Mouse (Mus musculus) limb, embryonic 13.5 days (tissue): ENCODE measurements at regions not wholly inside any gene's neighbourhood (a gene's known extent, or its start where the extent isn't known, plus 50 kb on each side); places are given as distances from the start of the nearest gene placed in this dataset.

Experiments
- ATAC-seq: fragments of 200-750 bp; cut with Nextera tagmentation; 2 replicates; pipeline ENCODE4 v1.8.0; 2017; ENCODE audit warnings: low read depth, moderate number of reproducible peaks, moderate TSS enrichment; ENCODE audit not compliant: low FRiP score
- H3K27ac ChIP-seq: fragments of 300-500 bp; sonication (generic); 2 replicates; pipeline ENCODE4 v1.5.1; 2015; ENCODE audit warnings: inconsistent platforms, mild to moderate bottlenecking, moderate library complexity
- H3K27me3 ChIP-seq: fragments of 300-500 bp; sonication (generic); 2 replicates; pipeline ENCODE4 v1.6.1; 2015; ENCODE audit warnings: mild to moderate bottlenecking, inconsistent platforms
- H3K36me3 ChIP-seq: fragments of 300-500 bp; sonication (generic); 2 replicates; pipeline ENCODE4 v1.6.1; 2015; ENCODE audit warnings: inconsistent platforms, mild to moderate bottlenecking, moderate library complexity
- H3K4me1 ChIP-seq: fragments of 300-500 bp; sonication (generic); 2 replicates; pipeline ENCODE4 v1.6.1; 2015; ENCODE audit warnings: inconsistent platforms
- H3K4me2 ChIP-seq: fragments of 300-500 bp; sonication (generic); replicated peaks from 2 replicates; pipeline ENCODE4 v1.6.1; 2015; ENCODE audit warnings: inconsistent platforms, mild to moderate bottlenecking, moderate library complexity
- H3K4me3 ChIP-seq: fragments of 300-500 bp; sonication (generic); 2 replicates; pipeline ENCODE4 v1.5.1; 2015; ENCODE audit warnings: moderate library complexity, mild to moderate bottlenecking, inconsistent platforms
- H3K9ac ChIP-seq: fragments of 300-500 bp; sonication (generic); 2 replicates; pipeline ENCODE4 v1.6.1; 2015; ENCODE audit warnings: mild to moderate bottlenecking, inconsistent platforms
- H3K9me3 ChIP-seq: fragments of 300-500 bp; sonication (generic); 2 replicates; pipeline ENCODE4 v1.6.1; 2016; ENCODE audit warnings: inconsistent platforms
- WGBS: fragments of 180-500 bp; shearing (Covaris S2); methylation state at CpG from one replicate; pipeline ENCODE4 v1.1.7; 2015; 5-methylcytosine and 5-hydroxymethylcytosine counted together

DNA sequence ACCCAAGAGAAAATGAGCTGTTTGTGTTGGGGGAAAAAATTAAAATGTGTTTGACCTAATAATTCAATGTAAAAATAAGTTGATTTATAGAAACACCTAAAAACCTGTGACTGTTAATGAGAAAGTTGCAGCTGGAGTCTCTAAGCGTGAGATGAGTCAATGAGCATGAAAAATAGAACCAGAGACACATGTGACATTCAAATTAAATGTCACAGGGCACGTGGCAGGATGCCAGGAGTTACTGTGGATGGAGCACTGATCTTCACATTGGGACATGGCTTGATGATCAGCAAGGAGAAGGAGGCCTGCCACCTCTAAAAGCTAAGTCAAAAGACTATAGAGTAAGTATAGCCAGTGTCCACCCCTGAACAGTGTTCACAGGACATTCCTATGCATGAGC is 103.7 kb upstream of the Irs2 start:
- no peak overlapping the region for H3K4me3 ChIP-seq
- WGBS: 71% methylated on average over 2 of the region's 2 CpGs

DNA sequence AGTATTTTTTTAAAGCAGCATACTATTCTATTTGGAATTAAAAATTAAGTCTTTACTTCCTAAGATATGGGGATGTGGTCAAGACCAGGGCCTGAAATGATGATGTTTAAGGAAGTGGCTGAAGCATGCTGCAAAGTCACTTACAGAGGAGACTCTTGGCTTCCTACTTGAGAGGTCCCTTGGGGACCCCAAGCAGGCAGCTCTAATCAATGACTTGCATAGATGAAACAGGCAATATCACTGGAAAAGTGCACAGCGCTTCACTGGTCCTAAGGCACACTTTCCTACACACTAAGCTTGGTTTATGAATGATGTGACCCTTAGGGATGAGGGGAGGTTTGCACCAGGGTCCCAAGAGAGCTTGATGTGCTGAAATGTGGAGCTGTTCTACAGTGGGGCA is 99.2 kb upstream of the Irs2 start:
- H3K27ac ChIP-seq: no peak overlapping the region
- H3K9ac ChIP-seq: no peak overlapping the region
- H3K4me2 ChIP-seq: no peak overlapping the region
- WGBS: 93% methylated on average over 1 of the region's 1 CpGs
- no peaks in the 10 kb centered on the region for H3K27me3 ChIP-seq
- ATAC-seq: no peak
- no peaks in the 10 kb centered on the region for H3K9me3 ChIP-seq
- no peak overlapping the region for H3K4me3 ChIP-seq
- no peaks in the 10 kb centered on the region for H3K36me3 ChIP-seq
- peaks cover 7% of the 10 kb centered on the region; the same call in 1 of the 2 replicates for H3K4me1 ChIP-seq

More for the DNA sequence above, 103.7 kb upstream of the Irs2 start:
- H3K36me3 ChIP-seq: no peaks in the 10 kb centered on the region
- peaks cover 27% of the 10 kb centered on the region for H3K4me1 ChIP-seq
- H3K9ac ChIP-seq: no peak overlapping the region
- no peaks in the 10 kb centered on the region for H3K9me3 ChIP-seq
- H3K27me3 ChIP-seq: no peaks in the 10 kb centered on the region
- no peak overlapping the region for H3K27ac ChIP-seq
- no peak overlapping the region for H3K4me2 ChIP-seq
- ATAC-seq: no peak

GRCm38 (mm10) chr8:11107021-11107420 is 98.8 kb upstream of the Irs2 start:
- Histone ChIP-seq H3K27me3 (no peaks in the 10 kb centered on the region), H3K4me2 (no peak overlapping the region), H3K9ac (no peak overlapping the region), H3K4me3 (no peak overlapping the region), H3K36me3 (no peaks in the 10 kb centered on the region), H3K4me1 (peaks cover 7% of the 10 kb centered on the region; the same call in 1 of the 2 replicates), H3K9me3 (no peaks in the 10 kb centered on the region), H3K27ac (no peak overlapping the region)
- no peak for ATAC-seq
- 73% methylated on average over 5 of the region's 5 CpGs for WGBS

DNA sequence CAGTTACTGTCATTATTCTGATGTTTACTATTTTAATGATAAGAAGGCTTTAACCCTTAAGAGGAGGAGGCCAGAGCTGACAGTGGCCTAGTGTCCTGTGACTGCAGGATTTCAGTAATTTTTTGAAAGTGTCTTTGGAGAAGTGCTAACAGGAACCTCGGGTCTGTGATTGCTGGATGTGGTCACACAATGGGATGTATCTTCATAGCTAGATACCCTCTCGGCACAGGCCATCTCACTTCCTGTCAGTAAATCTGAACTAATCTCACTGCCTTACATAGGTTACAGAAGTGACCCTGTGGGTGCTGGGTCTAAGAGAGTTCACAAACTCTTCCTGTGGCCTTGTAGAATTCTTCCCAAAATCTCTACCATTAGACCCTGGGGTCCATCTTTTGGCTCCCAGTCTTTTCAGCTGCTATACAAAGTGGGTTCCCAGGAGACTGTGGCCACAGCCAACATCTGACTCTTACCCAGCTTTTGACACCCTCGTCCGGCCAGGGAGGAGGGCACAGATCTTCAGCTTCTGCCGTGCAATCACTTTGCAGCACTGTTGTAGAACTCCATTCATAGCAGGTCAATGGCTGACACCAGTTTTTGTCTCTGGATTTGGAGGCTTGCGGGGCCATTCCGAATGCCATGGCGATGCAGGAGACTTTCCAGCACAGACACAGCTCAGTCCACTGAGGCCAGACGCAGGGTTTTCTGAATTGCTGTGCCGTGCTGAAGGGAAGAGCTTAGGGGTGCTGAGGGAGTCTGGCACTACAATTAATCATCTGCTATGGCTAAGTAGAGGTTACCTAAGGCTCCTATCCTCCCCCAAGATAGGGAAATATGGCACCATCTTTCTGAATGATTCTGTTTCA is 95.7 kb upstream of the Irs2 start:
- Histone ChIP-seq H3K27me3 (no peaks in the 10 kb centered on the region), H3K4me3 (no peak overlapping the region), H3K4me2 (no peak overlapping the region), H3K4me1 (peaks cover 20% of the 10 kb centered on the region), H3K9me3 (no peaks in the 10 kb centered on the region), H3K36me3 (no peaks in the 10 kb centered on the region), H3K9ac (no peak overlapping the region), H3K27ac (no peak overlapping the region)
- ATAC-seq: no peak
- WGBS: 82% methylated on average over 10 of the region's 10 CpGs

DNA sequence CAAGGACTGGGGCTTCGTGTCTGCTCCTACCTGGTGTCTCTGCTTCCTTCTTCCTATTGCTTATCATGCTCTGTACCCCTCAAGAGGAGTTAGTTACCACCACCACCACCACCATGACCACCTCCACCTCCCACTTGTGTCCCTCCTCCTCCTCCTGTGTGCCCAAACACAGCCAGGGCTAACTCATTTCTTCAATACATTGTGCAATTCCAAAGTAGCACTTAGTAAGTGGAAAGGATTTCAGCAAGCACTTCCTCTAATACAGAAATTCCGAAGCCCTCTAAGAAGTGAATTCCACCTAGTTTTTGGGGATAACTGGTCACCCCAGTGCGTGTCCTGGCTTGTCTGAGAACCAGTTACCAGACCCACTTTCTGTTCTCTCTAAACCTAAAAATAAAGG is 92.1 kb upstream of the Irs2 start:
- no peak for ATAC-seq
- 85% methylated on average over 3 of the region's 3 CpGs for WGBS
- Histone ChIP-seq H3K27ac (peak overlapping the region; percentile 89; the same call in 1 of the 2 replicates), H3K9ac (no peak overlapping the region), H3K4me3 (no peak overlapping the region), H3K4me1 (peaks cover 40% of the 10 kb centered on the region), H3K27me3 (no peaks in the 10 kb centered on the region), H3K4me2 (no peak overlapping the region), H3K9me3 (no peaks in the 10 kb centered on the region), H3K36me3 (no peaks in the 10 kb centered on the region)

DNA sequence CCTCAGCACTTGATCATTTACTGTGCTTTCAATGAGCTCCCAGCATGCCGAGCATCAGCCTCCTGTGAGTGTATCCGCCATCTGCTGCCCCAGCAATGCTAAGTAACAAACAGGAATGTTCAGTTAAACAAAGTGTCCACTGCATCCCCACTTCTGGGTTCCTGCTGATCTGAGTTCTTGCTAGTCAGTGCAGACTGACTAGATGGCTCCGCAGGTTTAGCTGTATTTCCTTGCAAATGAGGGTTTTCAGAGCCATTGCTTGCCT is 91.3 kb upstream of the Irs2 start:
- no peak for ATAC-seq
- no peak overlapping the region; the same call in 1 of the 2 replicates for H3K9ac ChIP-seq
- H3K27ac ChIP-seq: peak overlapping the region; percentile 89
- H3K9me3 ChIP-seq: no peaks in the 10 kb centered on the region
- no peaks in the 10 kb centered on the region for H3K27me3 ChIP-seq
- H3K36me3 ChIP-seq: no peaks in the 10 kb centered on the region
- WGBS: 60% methylated on average over 3 of the region's 3 CpGs
- H3K4me1 ChIP-seq: peaks cover 43% of the 10 kb centered on the region
- H3K4me2 ChIP-seq: peak overlapping the region; percentile 30
- no peak overlapping the region for H3K4me3 ChIP-seq

DNA sequence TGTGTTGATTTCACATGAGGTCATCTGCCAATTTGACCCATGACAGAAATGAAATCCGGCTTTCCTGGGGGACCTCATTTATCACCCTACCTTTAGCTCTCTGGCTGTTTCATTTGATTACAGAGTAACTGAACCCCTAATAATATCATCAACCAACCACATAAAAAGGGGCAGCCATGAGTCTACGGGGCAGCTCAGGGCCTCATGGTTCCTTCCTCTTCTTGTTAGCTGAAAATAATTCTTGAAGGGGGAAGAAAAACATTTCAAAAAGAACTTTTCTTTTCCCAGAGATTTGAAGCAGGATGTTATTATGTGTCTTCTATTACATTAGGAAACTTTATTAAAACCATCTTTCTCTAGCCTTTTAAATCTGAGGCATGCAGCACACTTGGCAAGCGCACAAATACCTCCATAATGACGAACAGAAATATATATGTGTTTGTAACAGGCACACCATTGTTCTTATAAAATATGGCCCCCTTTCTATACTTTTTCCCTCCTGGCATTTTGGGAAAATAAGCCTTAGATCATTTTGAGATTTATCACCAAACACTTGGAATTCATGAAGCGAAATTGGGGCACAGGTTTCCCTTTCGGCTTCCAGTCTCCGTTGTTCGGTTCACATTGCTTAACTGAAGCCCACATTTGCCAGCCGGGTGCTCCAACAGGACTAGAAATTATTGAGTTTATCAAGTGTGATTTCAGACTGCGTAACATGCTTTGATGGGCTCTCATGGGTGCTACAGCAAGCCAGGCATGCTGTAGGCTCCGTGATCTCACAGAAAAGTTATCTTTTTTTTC is 90.7 kb upstream of the Irs2 start:
- no peaks in the 10 kb centered on the region for H3K36me3 ChIP-seq
- peak overlapping the region; percentile 34 for H3K4me2 ChIP-seq
- WGBS: 29% methylated on average over 11 of the region's 11 CpGs
- peaks cover 48% of the 10 kb centered on the region for H3K4me1 ChIP-seq
- ATAC-seq: peak; percentile 58
- H3K9me3 ChIP-seq: no peaks in the 10 kb centered on the region
- H3K27me3 ChIP-seq: no peaks in the 10 kb centered on the region
- no peak overlapping the region for H3K4me3 ChIP-seq
- H3K9ac ChIP-seq: no peak overlapping the region; the same call in 1 of the 2 replicates
- H3K27ac ChIP-seq: peak overlapping the region; percentile 89

DNA sequence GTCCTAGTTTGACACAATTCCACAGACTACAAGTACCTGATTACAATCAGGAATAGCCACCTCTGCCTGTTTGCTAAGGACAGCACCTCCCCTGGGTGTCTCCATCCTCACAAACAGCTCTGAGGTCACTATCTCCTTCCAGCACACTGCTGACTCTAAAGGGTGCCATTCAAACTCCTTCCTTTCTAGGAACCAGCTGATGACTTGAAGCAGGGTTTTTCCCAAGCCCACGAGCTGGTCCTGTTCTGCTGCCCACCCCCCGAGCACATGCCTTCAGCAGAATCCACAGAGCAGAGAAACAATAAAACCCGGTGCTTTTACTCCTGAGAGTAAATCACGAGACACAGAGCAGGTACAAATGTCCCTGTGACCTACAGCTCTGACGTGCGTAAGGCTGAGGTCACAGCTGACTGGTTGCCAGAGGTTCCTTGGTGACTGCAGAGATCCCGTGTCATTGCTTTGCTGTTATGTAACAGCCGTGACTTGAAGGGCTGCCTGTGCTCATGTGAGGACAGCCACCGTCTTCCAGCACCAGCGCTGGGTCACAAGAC is 90.0 kb upstream of the Irs2 start:
- Histone ChIP-seq H3K27me3 (no peaks in the 10 kb centered on the region), H3K36me3 (no peaks in the 10 kb centered on the region), H3K27ac (peak overlapping the region; percentile 89), H3K4me2 (peak overlapping the region; percentile 34), H3K9me3 (no peaks in the 10 kb centered on the region), H3K4me3 (no peak overlapping the region), H3K9ac (no peak overlapping the region), H3K4me1 (peaks cover 50% of the 10 kb centered on the region)
- ATAC-seq: peak; percentile 41; the same call in 1 of the 2 replicates
- 18% methylated on average over 10 of the region's 10 CpGs for WGBS

DNA sequence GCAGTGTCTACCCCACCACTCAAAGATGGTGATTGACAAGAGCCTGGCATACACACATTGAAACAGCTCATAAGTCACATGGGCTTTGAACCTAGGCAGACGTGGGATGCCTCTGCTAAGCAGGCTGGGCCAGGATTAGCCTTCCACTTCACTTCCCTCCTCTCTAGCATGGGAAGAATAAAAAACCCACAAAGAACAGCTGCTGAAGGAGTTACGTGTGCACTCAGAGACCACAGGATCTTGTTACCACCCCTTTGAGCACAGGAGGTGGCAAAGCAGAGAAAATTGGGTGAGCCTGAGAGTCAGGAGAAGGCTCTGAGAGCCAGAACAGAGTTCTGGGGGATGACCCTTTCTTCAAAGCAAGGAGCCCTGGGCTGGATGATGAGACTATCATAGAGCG is 89.6 kb upstream of the Irs2 start:
- Histone ChIP-seq H3K9me3 (no peaks in the 10 kb centered on the region), H3K27me3 (no peaks in the 10 kb centered on the region), H3K9ac (no peak overlapping the region), H3K27ac (peak overlapping the region; percentile 89), H3K36me3 (no peaks in the 10 kb centered on the region), H3K4me3 (no peak overlapping the region), H3K4me2 (peak overlapping the region; percentile 34; the same call in 1 of the 2 replicates), H3K4me1 (peaks cover 50% of the 10 kb centered on the region)
- WGBS: 56% methylated on average over 3 of the region's 3 CpGs
- no peak for ATAC-seq

DNA sequence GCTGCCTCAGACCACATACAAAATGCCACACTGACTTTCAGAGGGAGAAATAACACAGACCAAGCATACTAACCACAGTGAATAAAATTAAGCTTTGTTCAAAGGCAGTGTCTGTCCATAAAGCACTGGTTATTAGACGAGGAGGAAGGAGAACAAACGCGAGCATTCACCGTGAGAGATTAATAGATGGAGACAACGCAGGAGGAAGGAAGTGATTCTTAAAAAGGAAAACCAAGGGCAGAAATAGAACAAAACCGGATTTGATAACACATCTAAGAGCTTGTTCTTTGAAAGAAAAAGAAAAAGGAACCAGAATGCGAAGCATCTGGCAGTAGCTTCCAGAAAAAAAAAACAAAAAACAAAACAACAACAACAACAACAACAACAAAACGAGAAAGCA is 86.3 kb upstream of the Irs2 start:
- no peak overlapping the region for H3K27ac ChIP-seq
- peaks cover 51% of the 10 kb centered on the region for H3K4me1 ChIP-seq
- peaks cover under 1% of the 10 kb centered on the region; the same call in 1 of the 2 replicates for H3K27me3 ChIP-seq
- no peak overlapping the region for H3K4me3 ChIP-seq
- WGBS: 54% methylated on average over 8 of the region's 8 CpGs
- no peaks in the 10 kb centered on the region for H3K36me3 ChIP-seq
- no peak overlapping the region for H3K9ac ChIP-seq
- H3K9me3 ChIP-seq: no peaks in the 10 kb centered on the region
- H3K4me2 ChIP-seq: no peak overlapping the region
- no peak for ATAC-seq

GRCm38 (mm10) chr8:11092348-11092747 is 84.1 kb upstream of the Irs2 start:
- no peaks in the 10 kb centered on the region for H3K36me3 ChIP-seq
- H3K9ac ChIP-seq: no peak overlapping the region
- no peak for ATAC-seq
- no peak overlapping the region for H3K27ac ChIP-seq
- H3K4me1 ChIP-seq: peaks cover 41% of the 10 kb centered on the region
- no peak overlapping the region for H3K4me3 ChIP-seq
- H3K9me3 ChIP-seq: no peaks in the 10 kb centered on the region
- peaks cover 5% of the 10 kb centered on the region for H3K27me3 ChIP-seq
- no peak overlapping the region for H3K4me2 ChIP-seq
- 43% methylated on average over 4 of the region's 4 CpGs for WGBS

- Histone ChIP-seq H3K9me3 (no peaks in the 10 kb centered on the region), H3K9ac (no peak overlapping the region), H3K27me3 (peaks cover 5% of the 10 kb centered on the region), H3K4me2 (no peak overlapping the region), H3K36me3 (no peaks in the 10 kb centered on the region), H3K4me3 (no peak overlapping the region), H3K27ac (no peak overlapping the region), H3K4me1 (peaks cover 41% of the 10 kb centered on the region)
- peak; percentile 32; the same call in 1 of the 2 replicates for ATAC-seq
- 76% methylated on average over 3 of the region's 3 CpGs for WGBS
Measured at GRCm38 (mm10) chr8:11091675-11092345, 83.6 kb upstream of the Irs2 start.
